Mouse (Mus musculus) gastrocnemius, adult 2 months (tissue): ENCODE data around the gene Gm11146. TPM values are rescaled to one million over a fixed set of nuclear protein-coding genes. Genes with fewer than 3 reads are reported as not detected.

Experiments used
- DNase-seq: peaks from one replicate; pipeline ENCODE4 v3.0.0; 2022
- H3K27ac ChIP-seq: fragments of 200-600 bp; 2 replicates; pipeline ENCODE4 v1.8.1; 2022; ENCODE audit warnings: mild to moderate bottlenecking
- H3K4me3 ChIP-seq: fragments of 200-600 bp; 2 replicates; pipeline ENCODE4 v1.8.1; 2022; ENCODE audit warnings: mild to moderate bottlenecking, moderate library complexity
- CTCF ChIP-seq: fragments of 200-600 bp; IDR thresholded peaks from 2 replicates; pipeline ENCODE4 v1.8.1; 2022; ENCODE audit warnings: antibody characterized with exemption, mild to moderate bottlenecking, moderate library complexity
- intact Hi-C: fragments of 180-260 bp; cut with DNase I; formaldehyde crosslinking; loops from one replicate; pipeline ENCODE4 v1.15.1; 2025
- microRNA-seq: library from miRNA; unstranded; fragments of <30 nt; microRNA quantifications from one replicate; pipeline ENCODE4 v1.2.0, GENCODE M21; 2021
- total RNA-seq, 2 experiments: library from RNA; stranded (reverse); gene quantifications; 2 replicates each; pipeline ENCODE4 v1.2.3; 2021

Gm11146 gene
- total RNA-seq, 2 experiments from 2014 or later = not detected

- TF ChIP-seq CTCF = no peak
- H3K4me3 ChIP-seq = no peak overlapping the region
- peak overlapping the region; percentile 16; the same call in 1 of the 2 replicates for H3K27ac ChIP-seq
- intact Hi-C loops = loop anchor here (10.0 kb wide), 1 partner anchor 174 kb away; no protein-coding TSS in a partner anchor
- no peak for DNase-seq
Measured at GRCm38 (mm10) chr16:77598787-77599186, 3.1 kb downstream of the Gm11146 start.

- no peak for TF ChIP-seq CTCF
- intact Hi-C loops = loop anchor here (10.0 kb wide), 1 partner anchor 172 kb away; no protein-coding TSS in a partner anchor
- peak overlapping the region; percentile 82 for H3K4me3 ChIP-seq
Measured at GRCm38 (mm10) chr16:77596556-77596955, 5.3 kb downstream of the Gm11146 start.

DNA sequence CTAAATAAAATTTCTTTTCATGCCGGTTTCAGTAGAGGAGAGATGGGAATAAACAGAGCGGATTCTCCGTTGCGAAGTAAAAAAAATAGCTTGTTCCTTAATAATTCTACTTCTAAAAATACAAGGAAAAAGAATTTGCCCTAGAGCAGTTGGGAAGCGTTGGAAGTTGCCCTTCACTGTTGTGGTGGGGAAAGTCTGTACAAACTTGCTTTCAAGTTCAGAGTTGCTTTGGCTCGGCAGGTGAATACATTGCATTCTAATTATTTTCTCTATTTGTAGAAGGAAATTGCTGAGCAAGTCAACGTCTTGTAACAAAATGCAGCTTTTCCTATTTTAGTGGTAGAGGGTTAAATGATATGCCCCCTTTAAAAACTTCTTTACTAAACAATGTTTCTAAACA lies 6.2 kb downstream of the Gm11146 start:
- peak overlapping the region; percentile 82 for H3K4me3 ChIP-seq
- peak overlapping the region; percentile 94 for H3K27ac ChIP-seq
- no peak for DNase-seq
- intact Hi-C loops = loop anchor here (2.0 to 10.0 kb wide), 4 partner anchors 49 to 267 kb away; no protein-coding TSS in a partner anchor
- no peak for TF ChIP-seq CTCF

More at GRCm38 (mm10) chr16:77596556-77596955, 5.3 kb downstream of the Gm11146 start:
- H3K27ac ChIP-seq = peak overlapping the region; percentile 94
- DNase-seq = peak; percentile 27

DNA sequence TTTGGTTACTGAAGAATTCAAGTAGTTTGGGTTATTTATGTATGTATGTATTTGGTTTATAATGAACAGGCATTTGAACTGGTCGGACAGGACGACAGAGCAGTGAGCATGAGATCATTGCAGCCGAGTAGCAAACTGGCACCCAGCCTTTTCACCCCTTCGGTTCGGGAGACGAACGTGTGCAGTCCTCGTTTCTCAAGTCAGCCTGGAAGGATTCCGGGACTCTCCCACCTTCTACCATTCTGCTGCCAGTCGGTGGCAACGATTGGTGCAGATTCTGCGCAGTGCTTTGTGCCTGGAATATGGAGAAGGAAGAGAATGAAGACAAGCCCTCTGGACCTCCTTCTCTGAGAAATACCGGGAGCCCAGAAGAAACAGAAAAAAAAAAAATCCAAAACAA lies 7.3 kb downstream of the Gm11146 start:
- Histone ChIP-seq H3K4me3 (peak overlapping the region; percentile 82), H3K27ac (peak overlapping the region; percentile 94)
- intact Hi-C loops = loop anchor here (2.0 to 10.0 kb wide), 4 partner anchors 50 to 266 kb away; no protein-coding TSS in a partner anchor
- DNase-seq = peak; percentile 87
- no peak for TF ChIP-seq CTCF

DNA sequence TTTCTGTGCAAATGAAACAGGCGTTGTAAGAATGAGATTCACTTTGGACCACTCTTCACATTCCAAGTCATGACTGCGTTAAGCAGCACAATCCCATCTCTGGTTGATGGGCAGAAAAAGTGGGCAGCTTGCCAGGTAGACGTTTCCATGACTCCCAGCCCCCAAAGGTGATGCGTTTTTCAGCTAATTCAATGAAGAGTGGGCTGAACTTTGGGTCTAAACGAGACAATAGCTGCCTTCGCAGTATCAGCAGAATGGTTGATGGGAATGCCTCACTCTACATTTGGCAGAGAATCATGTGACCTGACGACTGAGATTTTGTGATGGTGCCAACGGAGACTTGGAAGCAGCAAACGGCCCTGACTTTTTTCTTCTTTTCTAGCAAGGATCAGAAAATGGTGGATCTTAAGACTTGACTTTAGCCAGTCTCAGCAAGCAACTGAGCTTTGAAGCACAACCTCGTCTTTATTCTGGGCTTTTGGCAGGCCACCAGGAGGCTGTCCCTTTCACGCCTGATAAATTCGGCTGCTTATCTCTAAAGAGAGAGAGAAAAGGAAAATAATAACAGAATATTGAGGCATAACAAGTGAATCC lies 8.0 kb downstream of the Gm11146 start:
- H3K27ac ChIP-seq = peak overlapping the region; percentile 94
- H3K4me3 ChIP-seq = peak overlapping the region; percentile 82
- intact Hi-C loops = loop anchor here (2.0 to 10.0 kb wide), 4 partner anchors 51 to 265 kb away; no protein-coding TSS in a partner anchor
- DNase-seq = peak; percentile 80
- TF ChIP-seq CTCF = no peak

GRCm38 (mm10) chr16:77592986-77593385 lies 8.9 kb downstream of the Gm11146 start:
- peak overlapping the region; percentile 94 for H3K27ac ChIP-seq
- peak overlapping the region; percentile 82 for H3K4me3 ChIP-seq
- intact Hi-C loops = loop anchor here (10.0 kb wide), 1 partner anchor 168 kb away; no protein-coding TSS in a partner anchor
- peak; percentile 20 for DNase-seq
- no peak for TF ChIP-seq CTCF

DNA sequence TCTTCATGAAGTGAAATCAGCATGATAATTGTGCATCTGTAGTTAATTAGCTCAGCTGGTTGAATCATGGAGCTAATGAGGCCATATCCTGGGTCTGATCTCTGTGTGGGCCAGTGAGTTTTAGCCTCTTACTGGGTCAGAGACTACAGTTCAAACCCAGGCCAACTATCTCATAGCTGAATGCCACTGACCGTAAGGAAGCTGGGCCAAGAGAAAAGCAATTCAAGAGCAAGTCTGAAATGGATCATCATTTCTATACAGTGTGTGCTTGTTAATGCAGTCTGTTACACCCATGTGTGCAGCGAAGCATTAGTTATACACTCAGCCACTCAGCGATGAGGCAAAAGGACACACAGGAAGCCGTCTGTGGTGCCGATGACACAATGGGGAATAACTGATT lies 28.9 kb downstream of the Gm11146 start:
- Histone ChIP-seq H3K27ac (no peak overlapping the region), H3K4me3 (no peak overlapping the region)
- no peak for DNase-seq
- TF ChIP-seq CTCF = no peak
- intact Hi-C loops = no loop called here

DNA sequence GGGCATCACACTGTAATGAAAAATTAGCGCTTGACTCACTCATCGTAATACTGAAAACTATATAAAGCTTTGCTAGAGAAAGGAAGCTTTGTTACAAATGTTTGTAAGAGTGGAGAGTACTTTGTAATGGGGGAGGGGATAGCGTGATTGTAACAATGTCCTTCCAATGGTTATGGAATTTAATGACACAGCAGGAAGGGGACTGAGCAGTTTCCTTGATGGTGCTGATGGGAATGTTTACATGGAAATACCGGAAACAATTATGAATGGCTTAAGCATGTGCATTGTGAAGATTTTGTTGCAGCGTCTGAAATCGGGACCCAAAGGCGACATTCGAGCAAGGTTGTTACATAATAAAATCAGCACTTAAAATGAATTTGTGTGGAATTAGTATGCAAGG lies 32.4 kb downstream of the Gm11146 start:
- Histone ChIP-seq H3K27ac (no peak overlapping the region), H3K4me3 (peak overlapping the region; percentile 11; the same call in 1 of the 2 replicates)
- intact Hi-C loops = no loop called here
- no peak for TF ChIP-seq CTCF
- no peak for DNase-seq

DNA sequence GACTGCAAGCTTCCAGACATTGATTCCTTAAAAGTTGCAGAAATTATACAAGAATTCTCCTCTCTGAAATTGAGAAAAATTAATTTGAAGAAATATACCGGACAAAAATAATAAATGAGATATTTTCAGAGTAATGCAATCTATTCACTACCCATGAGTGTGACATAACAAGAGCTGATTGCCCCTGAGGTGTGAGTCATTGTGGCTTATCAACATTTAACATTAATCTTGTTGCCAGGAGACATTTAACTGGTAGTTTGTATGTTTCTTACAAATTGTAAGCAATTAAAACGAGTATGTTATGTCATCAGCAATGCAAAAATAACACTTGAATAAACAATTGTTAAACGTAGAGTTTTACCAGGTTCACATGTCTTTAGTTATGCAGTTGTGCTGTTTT lies 33.5 kb downstream of the Gm11146 start:
- H3K27ac ChIP-seq = no peak overlapping the region
- intact Hi-C loops = no loop called here
- no peak for DNase-seq
- TF ChIP-seq CTCF = no peak
- no peak overlapping the region for H3K4me3 ChIP-seq

GRCm38 (mm10) chr16:77562852-77563251 lies 39.0 kb downstream of the Gm11146 start:
- intact Hi-C loops = no loop called here
- no peak for DNase-seq
- no peak overlapping the region for H3K4me3 ChIP-seq
- H3K27ac ChIP-seq = no peak overlapping the region
- no peak for TF ChIP-seq CTCF

DNA sequence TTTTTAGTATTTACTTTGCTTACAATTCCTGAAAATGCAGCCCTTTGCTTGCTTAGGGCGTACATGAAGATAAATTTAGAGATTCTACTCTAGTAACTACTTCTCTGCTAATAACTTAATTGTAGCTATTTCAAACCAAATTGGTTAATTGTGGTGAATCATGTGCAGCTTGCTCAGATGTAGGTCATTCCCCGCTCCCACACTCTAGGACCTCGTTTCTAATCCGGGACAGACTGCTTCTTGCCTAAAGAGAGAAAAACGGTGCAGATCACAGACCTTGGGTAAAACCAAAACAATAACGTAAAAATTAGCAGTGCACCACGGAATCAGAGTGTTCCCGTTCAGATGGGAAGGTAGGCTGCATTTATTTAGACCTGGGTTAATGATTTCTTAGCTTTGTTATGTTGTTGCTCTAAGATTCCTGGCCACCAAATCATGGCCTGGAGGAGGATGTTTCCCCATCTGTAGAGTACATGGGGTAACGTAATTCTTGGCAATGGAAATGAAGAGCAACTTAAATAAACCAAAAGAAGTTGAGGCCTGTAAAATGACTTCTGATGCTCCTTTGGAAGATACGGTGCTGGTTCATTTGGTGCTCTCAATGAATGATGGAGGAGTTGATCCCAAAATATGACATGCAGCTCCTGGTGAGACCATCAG lies 45.3 kb downstream of the Gm11146 start:
- Histone ChIP-seq H3K4me3 (no peak overlapping the region), H3K27ac (no peak overlapping the region)
- intact Hi-C loops = no loop called here
- no peak for TF ChIP-seq CTCF
- DNase-seq = no peak

- intact Hi-C loops = no loop called here
- no peak for TF ChIP-seq CTCF
- DNase-seq = no peak
- H3K4me3 ChIP-seq = no peak overlapping the region
- H3K27ac ChIP-seq = no peak overlapping the region
Measured at GRCm38 (mm10) chr16:77551051-77551450, 50.8 kb downstream of the Gm11146 start.

Small RNAs within 50 kb of the gene (microRNA-seq; reads per million reads assigned to microRNA genes)
- gene Mir125b-2 = 330 reads per million, percentile 62 among the genes with 10 or more reads in this experiment
- 46,004 reads per million, percentile 97 among the genes with 10 or more reads in this experiment for gene Mir99a
- gene Mirlet7c-1 = 207 reads per million, percentile 55 among the genes with 10 or more reads in this experiment
